Mouse (Mus musculus) MEL (cell line): ENCODE measurements around the gene Spdef. TPM values are rescaled to one million over a fixed set of nuclear protein-coding genes. Genes with fewer than 3 reads are reported as not detected.

Experiments
- DNase-seq: peaks from one replicate; pipeline ENCODE4 v3.0.0; 2011; ENCODE audit warnings: low read depth, low spot score
- H3K27ac ChIP-seq: 2 replicates; pipeline ENCODE4 v1.5.1; 2012; ENCODE audit warnings: low read depth, mild to moderate bottlenecking, control low read depth, low read length, moderate library complexity; ENCODE audit not compliant: control insufficient read depth
- H3K27me3 ChIP-seq, 2 experiments: fragments of 150-350 bp in 1 of 2; sonication (generic) in 1 of 2; 2 replicates each; pipeline ENCODE4 v1.6.1; 2012; ENCODE audit warnings: low read length in 2 of 2, mild to moderate bottlenecking in 2 of 2, improper control_type of control experiment in 1 of 2, moderate library complexity in 1 of 2; ENCODE audit not compliant: insufficient read depth in 2 of 2, control insufficient read depth in 1 of 2
- H3K36me3 ChIP-seq, 2 experiments: 2 replicates each; pipeline ENCODE4 v1.6.1; 2012 to 2014; ENCODE audit warnings: low read length in 2 of 2, improper control_type of control experiment in 1 of 2, inconsistent platforms in 1 of 2, mild to moderate bottlenecking in 1 of 2; ENCODE audit not compliant: insufficient read depth in 2 of 2, control insufficient read depth in 1 of 2
- H3K4me1 ChIP-seq, 2 experiments: fragments of 150-350 bp in 1 of 2; sonication (generic) in 1 of 2; 2 replicates each; pipeline ENCODE4 v1.6.1; 2012; ENCODE audit warnings: low read length in 2 of 2, improper control_type of control experiment in 1 of 2, mild to moderate bottlenecking in 1 of 2; ENCODE audit not compliant: insufficient read depth in 2 of 2, control insufficient read depth in 1 of 2
- H3K4me3 ChIP-seq, 2 experiments: fragments of 150-350 bp in 1 of 2; sonication (generic) in 1 of 2; 2 replicates each; pipeline ENCODE4 v1.5.1; 2012; ENCODE audit warnings: low read depth in 2 of 2, low read length in 2 of 2, mild to moderate bottlenecking in 2 of 2, moderate library complexity in 2 of 2, control low read depth in 1 of 2, improper control_type of control experiment in 1 of 2; ENCODE audit not compliant: control insufficient read depth in 1 of 2, insufficient read depth in 1 of 2
- H3K79me2 ChIP-seq: 2 replicates; pipeline ENCODE4 v1.6.1; 2012; ENCODE audit warnings: mild to moderate bottlenecking, low read length, moderate library complexity; ENCODE audit not compliant: control insufficient read depth, poor library complexity, insufficient read depth
- H3K9ac ChIP-seq: 2 replicates; pipeline ENCODE4 v1.6.1; 2012; ENCODE audit warnings: low read depth, mild to moderate bottlenecking, control low read depth, low read length, moderate library complexity; ENCODE audit not compliant: control insufficient read depth, poor library complexity, severe bottlenecking
- H3K9me3 ChIP-seq: fragments of 150-350 bp; sonication (generic); replicated peaks from 2 replicates; pipeline ENCODE4 v1.6.1; 2012; ENCODE audit warnings: mild to moderate bottlenecking, low read length, improper control_type of control experiment, moderate library complexity; ENCODE audit not compliant: insufficient read depth
- CTCF ChIP-seq, 3 experiments: IDR thresholded peaks in 2 of 3; conservative IDR thresholded peaks in 1 of 3; 2 replicates each; pipeline ENCODE4 v1.5.1; 2011 to 2012; ENCODE audit warnings: low read length in 3 of 3, low read depth in 2 of 3, mild to moderate bottlenecking in 2 of 3, improper control_type of control experiment in 1 of 3, inconsistent platforms in 1 of 3, mixed read lengths in 1 of 3, moderate library complexity in 1 of 3; ENCODE audit not compliant: control insufficient read depth in 1 of 3, insufficient read depth in 1 of 3, poor library complexity in 1 of 3, severe bottlenecking in 1 of 3
- E2F4 ChIP-seq: IDR thresholded peaks from 2 replicates; pipeline ENCODE4 v1.6.1; 2011; ENCODE audit warnings: low read depth, low read length, improper control_type of control experiment, borderline replicate concordance
- ELF1 ChIP-seq: IDR thresholded peaks from 2 replicates; pipeline ENCODE4 v1.6.1; 2014; ENCODE audit warnings: low read depth, mild to moderate bottlenecking, inconsistent platforms, low read length, improper control_type of control experiment, moderate library complexity
- ETS1 ChIP-seq: IDR thresholded peaks from 2 replicates; pipeline ENCODE4 v1.6.1; 2012; ENCODE audit warnings: low read depth, mild to moderate bottlenecking, inconsistent platforms, low read length, improper control_type of control experiment, moderate library complexity
- GABPA ChIP-seq: IDR thresholded peaks from 2 replicates; pipeline ENCODE4 v1.6.1; 2012; ENCODE audit warnings: low read depth, mild to moderate bottlenecking, inconsistent platforms, low read length, improper control_type of control experiment, moderate library complexity
- GATA1 ChIP-seq: IDR thresholded peaks from 2 replicates; pipeline ENCODE4 v1.6.1; 2011; ENCODE audit warnings: low read depth, low read length, improper control_type of control experiment
- JUND ChIP-seq: IDR thresholded peaks from 2 replicates; pipeline ENCODE4 v1.6.1; 2011; ENCODE audit warnings: low read depth, mild to moderate bottlenecking, improper control_type of control experiment, low read length
- MAFK ChIP-seq: IDR thresholded peaks from 2 replicates; pipeline ENCODE4 v1.6.1; 2011; ENCODE audit warnings: low read depth, mild to moderate bottlenecking, low read length, improper control_type of control experiment, borderline replicate concordance
- MAX ChIP-seq: IDR thresholded peaks from 2 replicates; pipeline ENCODE4 v1.6.1; 2011; ENCODE audit warnings: low read length, improper control_type of control experiment
- MAZ ChIP-seq: IDR thresholded peaks from 2 replicates; pipeline ENCODE4 v1.6.1; 2012; ENCODE audit warnings: low read depth, mild to moderate bottlenecking, inconsistent platforms, low read length, improper control_type of control experiment
- MEF2A ChIP-seq: IDR thresholded peaks from 2 replicates; pipeline ENCODE4 v1.6.1; 2014; ENCODE audit warnings: low read depth, mild to moderate bottlenecking, inconsistent platforms, low read length, improper control_type of control experiment; ENCODE audit not compliant: poor library complexity, insufficient replicate concordance, severe bottlenecking; ENCODE audit errors: extremely low read depth
- MYB ChIP-seq: IDR thresholded peaks from 2 replicates; pipeline ENCODE4 v1.6.1; 2011; ENCODE audit warnings: mild to moderate bottlenecking, low read depth, low read length, improper control_type of control experiment
- MYC ChIP-seq: IDR thresholded peaks from 2 replicates; pipeline ENCODE4 v1.6.1; 2011; ENCODE audit warnings: low read depth, mild to moderate bottlenecking, low read length, improper control_type of control experiment, moderate library complexity
- POLR2AphosphoS5 ChIP-seq: IDR thresholded peaks from 2 replicates; pipeline ENCODE4 v1.6.1; 2012; ENCODE audit warnings: low read depth, borderline replicate concordance, mild to moderate bottlenecking, inconsistent platforms, low read length, moderate library complexity, mixed read lengths
- RAD21 ChIP-seq: IDR thresholded peaks from 2 replicates; pipeline ENCODE4 v1.6.1; 2011; ENCODE audit warnings: mild to moderate bottlenecking, low read depth, low read length, improper control_type of control experiment
- RCOR1 ChIP-seq: IDR thresholded peaks from 2 replicates; pipeline ENCODE4 v1.6.1; 2012; ENCODE audit warnings: low read depth, mild to moderate bottlenecking, inconsistent platforms, low read length, improper control_type of control experiment
- SIN3A ChIP-seq: IDR thresholded peaks from 2 replicates; pipeline ENCODE4 v1.6.1; 2012; ENCODE audit warnings: low read length, improper control_type of control experiment, inconsistent platforms
- SMC3 ChIP-seq: IDR thresholded peaks from 2 replicates; pipeline ENCODE4 v1.6.1; 2011; ENCODE audit warnings: low read depth, low read length, improper control_type of control experiment
- TBP ChIP-seq: IDR thresholded peaks from 2 replicates; pipeline ENCODE4 v1.8.0; 2011; ENCODE audit warnings: low read depth, low read length, improper control_type of control experiment
- TCF12 ChIP-seq: IDR thresholded peaks from 2 replicates; pipeline ENCODE4 v1.6.1; 2014; ENCODE audit warnings: low read depth, mild to moderate bottlenecking, inconsistent platforms, low read length, improper control_type of control experiment, moderate library complexity
- UBTF ChIP-seq: IDR thresholded peaks from 2 replicates; pipeline ENCODE4 v1.6.1; 2012; ENCODE audit warnings: low read depth, mild to moderate bottlenecking, inconsistent platforms, low read length, improper control_type of control experiment, moderate library complexity, borderline replicate concordance; ENCODE audit not compliant: insufficient read depth
- USF1 ChIP-seq: IDR thresholded peaks from 2 replicates; pipeline ENCODE4 v1.6.1; 2014; ENCODE audit warnings: low read depth, mild to moderate bottlenecking, inconsistent platforms, low read length, improper control_type of control experiment, moderate library complexity
- USF2 ChIP-seq, 2 experiments: IDR thresholded peaks; 2 replicates each; pipeline ENCODE4 v1.6.1; 2011 to 2012; ENCODE audit warnings: improper control_type of control experiment in 2 of 2, low read length in 2 of 2, borderline replicate concordance in 1 of 2, inconsistent platforms in 1 of 2, low read depth in 1 of 2, mild to moderate bottlenecking in 1 of 2; ENCODE audit not compliant: insufficient read depth in 1 of 2
- ZC3H11A ChIP-seq: IDR thresholded peaks from 2 replicates; pipeline ENCODE4 v1.6.1; 2012; ENCODE audit warnings: low read depth, mild to moderate bottlenecking, inconsistent platforms, low read length, improper control_type of control experiment
- ZKSCAN1 ChIP-seq: IDR thresholded peaks from 2 replicates; pipeline ENCODE4 v1.6.1; 2012; ENCODE audit warnings: low read depth, mild to moderate bottlenecking, inconsistent platforms, low read length, improper control_type of control experiment, moderate library complexity
- ZNF384 ChIP-seq: IDR thresholded peaks from 2 replicates; pipeline ENCODE4 v1.6.1; 2012; ENCODE audit warnings: low read depth, mild to moderate bottlenecking, inconsistent platforms, low read length, improper control_type of control experiment
- polyA plus RNA-seq, 2 experiments: library from polyadenylated mRNA; stranded (reverse) in 1 of 2; unstranded in 1 of 2; fragments of >175 nt in 1 of 2; fragments of >200 nt in 1 of 2; gene quantifications; 2 replicates each; pipeline versions ENCODE4 v1.2.1 to v1.2.4; 2012; ENCODE audit warnings: low replicate concordance in 2 of 2, low read depth in 1 of 2; ENCODE audit not compliant: insufficient read length in 2 of 2, insufficient read depth in 1 of 2, missing spikeins in 1 of 2
- total RNA-seq: library from RNA; depleted of rRNA; stranded (reverse); fragments of 300-350 nt; gene quantifications from 2 replicates; pipeline ENCODE4 v1.2.3, GENCODE M21; 2012

Spdef gene
- total and polyA plus RNA-seq, 3 experiments: 0.11 TPM; not detected in 2

GRCm38 (mm10) chr17:27765066-27765465, 36.3 kb upstream of the Spdef start:
- no peak overlapping the region for H3K27ac ChIP-seq
- DNase-seq: no peak
- no peaks in the 10 kb centered on the region for H3K79me2 ChIP-seq
- H3K9ac ChIP-seq: no peak overlapping the region
- H3K36me3 ChIP-seq: peaks cover 0 to 20% of the 10 kb centered on the region in 2 experiments; a peak in 2 of 4 replicates
- no peak overlapping the region for H3K4me3 ChIP-seq
- H3K27me3 ChIP-seq: no peaks in the 10 kb centered on the region
- H3K9me3 ChIP-seq: no peaks in the 10 kb centered on the region
- TF ChIP-seq MAX (no peak), ETS1 (no peak), E2F4 (no peak), ZNF384 (no peak), MAZ (no peak), RCOR1 (no peak), TBP (no peak), USF2 (IDR thresholded peaks at IDR 0.05; ENCODE audit: borderline replicate concordance in 1 of 2, insufficient read depth in 1 of 2, low read depth in 1 of 2, low read length in 2 of 2) (no peak), ELF1 (no peak), UBTF (no peak), MYB (no peak), JUND (no peak), MEF2A (no peak), ZKSCAN1 (no peak), SIN3A (no peak), ZC3H11A (no peak), USF1 (no peak), MYC (no peak), MAFK (no peak)
- TF ChIP-seq, all 39 proteins: peak for 0
- H3K4me1 ChIP-seq: no peaks in the 10 kb centered on the region

- Histone ChIP-seq H3K9me3 (no peaks in the 10 kb centered on the region), H3K4me3 (no peak overlapping the region), H3K27me3 (no peaks in the 10 kb centered on the region), H3K4me1 (no peaks in the 10 kb centered on the region), H3K36me3 (peaks cover 0 to 20% of the 10 kb centered on the region in 2 experiments; a peak in 2 of 4 replicates), H3K27ac (no peak overlapping the region), H3K79me2 (peaks cover 2% of the 10 kb centered on the region; the same call in 1 of the 2 replicates), H3K9ac (no peak overlapping the region)
- DNase-seq: peak; percentile 68
- TF ChIP-seq SMC3 (peak; percentile 57), MAZ (no peak), GATA1 (no peak), JUND (no peak), RCOR1 (no peak), GABPA (no peak), RAD21 (peak; percentile 49), ETS1 (no peak), CTCF (IDR thresholded peaks at IDR 0.05 in 2 of 3, conservative IDR thresholded peaks at IDR 0.05 in 1 of 3; ENCODE audit: control insufficient read depth in 1 of 3, insufficient read depth in 1 of 3, low read depth in 2 of 3, low read length in 3 of 3, poor library complexity in 1 of 3, severe bottlenecking in 1 of 3) (peak; percentile 41 to 68 (median 62)), POLR2AphosphoS5 (no peak), TCF12 (no peak)
These were observed 35.7 kb upstream of the Spdef start for GRCm38 (mm10) chr17:27764453-27764852.
